Mouse (Mus musculus): ENCODE measurements at regions not wholly inside any gene's neighbourhood (a gene's known extent, or its start where the extent isn't known, plus 50 kb on each side); places are given as distances from the start of the nearest gene placed in this dataset.
"Not testable (repeated sequence)": the region's sequence is repeated elsewhere in the genome, so short reads cannot be mapped to it uniquely, and the experiment has no call there.

DNA sequence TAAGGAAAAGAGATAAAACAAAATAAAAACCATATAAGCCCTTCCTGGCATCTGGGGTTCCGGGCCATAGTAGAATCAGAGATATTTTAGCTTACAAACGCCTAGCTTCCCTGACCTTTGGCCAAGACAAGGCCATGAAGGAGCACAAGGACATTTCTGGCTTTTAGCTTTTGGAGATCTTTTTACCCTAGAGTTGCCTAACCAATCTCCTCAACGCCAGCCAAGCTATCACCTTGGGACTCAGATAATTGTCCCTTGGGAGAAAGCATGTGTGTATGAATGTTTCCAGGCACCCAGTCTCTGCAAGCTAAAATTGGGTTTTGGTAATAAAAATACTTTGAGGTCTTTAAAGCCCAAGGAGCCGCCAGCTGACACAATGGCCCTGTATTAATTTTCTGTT lies 482.0 kb upstream of the Auts2 start:
- no peak for ATAC-seq (replicated peaks; ENCODE audit: low read depth, poor library complexity, severe bottlenecking)

DNA sequence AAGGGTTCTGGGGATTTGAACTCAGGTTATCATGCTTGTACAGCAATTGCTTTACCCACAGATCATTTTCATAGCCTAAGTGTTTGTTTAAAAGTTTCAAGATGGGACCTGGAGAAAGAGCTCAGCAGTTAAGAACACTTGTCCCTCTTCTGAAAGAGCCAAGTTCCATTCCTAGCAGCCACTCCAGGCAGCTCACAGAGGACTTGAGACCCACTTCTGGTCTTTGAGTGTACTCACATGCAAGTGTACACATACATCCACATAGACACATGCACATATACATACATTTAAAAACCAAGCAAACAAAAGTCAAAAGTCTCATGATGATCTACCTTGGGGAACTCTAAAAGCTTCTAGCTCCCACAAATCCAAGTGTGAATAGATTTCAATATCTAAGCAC lies 477.7 kb upstream of the Auts2 start:
- ATAC-seq (replicated peaks; ENCODE audit: low read depth, poor library complexity, severe bottlenecking): no peak

DNA sequence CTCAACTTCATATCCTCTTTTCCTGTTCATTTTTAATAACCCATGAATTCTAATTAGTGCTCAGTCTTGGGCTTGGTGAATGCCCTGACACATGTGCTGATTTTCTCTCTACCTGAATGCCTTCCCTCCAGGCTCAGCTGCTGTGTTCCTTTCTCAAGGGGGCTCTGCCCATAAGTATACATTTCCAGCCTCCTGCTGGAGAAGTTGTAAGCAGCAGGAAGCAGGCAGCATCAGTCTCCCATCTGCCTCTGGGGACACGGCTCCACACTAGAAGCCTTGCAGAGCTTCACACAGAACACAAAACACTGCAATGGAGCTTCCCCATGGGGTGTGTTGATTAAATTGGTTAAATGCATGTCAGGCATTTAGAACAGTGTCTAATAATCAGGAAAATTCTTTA lies 477.0 kb upstream of the Auts2 start:
- ATAC-seq (replicated peaks; ENCODE audit: low read depth, poor library complexity, severe bottlenecking): no peak

DNA sequence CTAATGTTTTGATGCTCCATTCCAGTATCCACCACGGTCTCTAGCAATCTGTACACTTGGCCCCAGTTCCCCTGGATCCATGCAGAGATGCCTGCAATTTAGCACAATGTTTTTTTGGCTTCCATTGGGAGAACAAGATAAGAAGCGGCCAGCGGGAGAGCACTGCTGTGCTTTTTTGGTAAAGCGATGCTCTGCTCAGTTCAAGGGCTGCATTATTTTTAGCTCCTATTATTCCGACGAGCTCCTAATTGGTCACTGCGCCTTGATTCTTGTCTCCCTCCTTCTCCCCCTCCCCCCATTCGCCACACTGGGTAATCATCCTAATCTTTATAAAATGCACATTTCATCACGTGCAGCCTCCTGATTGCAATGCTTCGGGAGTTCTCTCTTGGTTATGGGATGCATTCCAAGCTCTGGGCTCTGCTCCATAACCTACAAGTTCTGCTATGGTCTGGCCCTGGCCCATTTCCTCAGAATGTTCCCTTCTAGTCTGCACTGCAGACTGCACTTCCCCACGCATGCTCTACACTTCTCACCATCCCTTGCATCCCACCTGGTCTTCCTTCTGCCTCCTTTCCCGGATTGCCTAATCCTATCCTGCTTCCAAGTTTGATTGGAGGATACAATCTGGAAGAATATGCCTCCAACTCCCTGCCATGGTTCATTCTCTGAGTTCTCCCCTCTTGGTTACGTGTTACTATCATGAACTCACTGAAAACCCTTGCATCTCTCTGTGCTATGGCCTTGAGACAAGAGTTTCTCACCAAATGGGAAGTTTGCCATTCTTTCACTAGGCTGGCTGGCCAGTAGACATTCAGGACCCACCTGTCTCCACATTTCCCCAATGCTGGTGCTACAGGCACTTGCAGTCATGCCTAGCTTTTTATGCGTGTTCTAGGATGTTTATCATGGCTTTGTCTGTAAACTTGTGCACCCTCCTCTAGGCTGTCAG lies 467.8 kb upstream of the Auts2 start:
- ATAC-seq (replicated peaks; ENCODE audit: low read depth, poor library complexity, severe bottlenecking): no peak

DNA sequence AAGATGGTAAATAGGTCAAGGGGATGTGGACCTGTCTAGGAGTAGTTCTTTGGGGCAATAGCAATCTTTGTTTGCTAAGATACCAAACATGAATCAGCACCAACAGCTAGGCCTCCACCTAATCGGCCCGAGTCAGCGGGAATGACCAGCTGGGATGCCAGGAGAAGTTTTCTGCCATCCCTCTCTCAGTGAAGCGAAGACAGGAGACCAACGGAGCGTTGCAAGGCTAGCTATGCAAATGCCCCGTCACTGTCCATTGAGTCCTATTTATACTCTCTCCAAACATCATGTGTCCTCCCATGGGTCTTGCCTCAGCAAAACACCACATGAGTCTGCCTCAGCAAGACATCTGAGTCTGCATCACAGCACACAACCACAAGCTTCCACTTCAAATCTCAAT lies 439.7 kb upstream of the Auts2 start:
- ATAC-seq (replicated peaks; ENCODE audit: low read depth, poor library complexity, severe bottlenecking): no peak

DNA sequence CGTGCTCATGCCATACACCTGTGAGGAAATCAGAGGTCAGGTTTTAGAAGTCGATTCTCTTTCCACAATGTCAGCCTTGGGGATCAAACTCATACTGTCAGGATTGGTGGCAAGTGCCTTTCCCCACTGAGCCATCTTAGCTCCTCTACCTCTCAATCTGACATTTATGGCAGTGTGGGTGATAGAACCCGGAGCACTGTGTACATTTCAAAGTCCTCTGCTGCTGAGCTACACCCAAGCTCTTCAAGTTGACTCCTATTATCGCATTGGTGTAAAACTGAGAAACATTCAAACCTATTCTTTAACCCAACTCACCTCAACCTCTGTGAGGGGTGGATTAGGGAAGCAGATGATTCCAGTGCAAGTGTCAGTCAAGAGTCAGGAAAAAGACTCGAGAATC lies 435.9 kb upstream of the Auts2 start:
- no peak for ATAC-seq (replicated peaks; ENCODE audit: low read depth, poor library complexity, severe bottlenecking)

DNA sequence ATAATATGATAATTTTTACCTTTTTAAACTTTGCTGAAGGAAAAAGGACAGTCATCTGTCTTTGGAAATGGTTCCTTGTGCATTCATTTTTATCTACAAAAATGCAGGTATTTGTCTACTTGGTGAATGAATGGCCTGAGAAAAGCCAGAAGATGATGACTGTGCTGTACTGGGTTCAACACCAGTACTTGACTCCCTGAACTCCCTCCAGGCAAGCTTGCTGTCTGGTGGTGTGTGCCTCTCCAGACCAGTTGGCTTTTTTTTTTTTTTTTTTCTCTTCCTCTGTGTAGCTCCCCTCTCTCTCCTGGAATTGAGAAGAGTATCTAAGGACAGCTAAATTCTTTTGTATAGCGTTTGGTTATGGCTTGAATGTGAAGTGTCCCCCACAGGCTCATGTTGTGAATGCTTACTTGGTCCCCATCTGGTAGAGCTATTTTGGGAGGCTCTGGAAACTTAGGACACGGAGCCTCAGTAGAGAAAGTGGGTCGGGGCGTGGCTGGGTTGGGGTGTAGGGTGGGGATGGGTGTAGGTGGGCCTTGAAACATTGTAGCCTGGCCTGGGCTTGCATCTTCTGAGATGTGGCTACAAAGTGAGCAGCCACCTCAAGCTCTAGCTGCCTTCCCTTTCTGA lies 432.3 kb upstream of the Auts2 start:
- no peak for ATAC-seq (replicated peaks; ENCODE audit: low read depth, poor library complexity, severe bottlenecking)

DNA sequence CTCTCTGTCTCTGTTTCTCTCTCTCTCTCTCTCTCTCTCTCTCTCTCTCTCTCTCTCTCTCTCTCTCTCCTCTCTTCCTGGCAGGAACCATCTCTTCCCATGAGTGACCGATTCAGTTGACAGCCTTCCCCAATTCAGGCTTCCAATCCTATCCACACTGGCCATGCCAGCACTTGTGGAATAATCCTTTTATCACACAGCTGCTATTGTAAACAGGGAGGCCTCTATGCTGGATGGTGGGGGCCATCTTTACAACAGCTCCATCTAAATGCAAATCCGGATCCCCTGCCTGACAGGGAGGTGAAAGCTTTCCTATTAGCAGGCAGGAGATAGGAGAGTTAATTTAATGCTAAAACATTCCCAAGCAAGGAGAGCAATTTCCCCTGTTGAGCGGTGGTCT lies 431.7 kb upstream of the Auts2 start:
- no peak for ATAC-seq (replicated peaks; ENCODE audit: low read depth, poor library complexity, severe bottlenecking)

DNA sequence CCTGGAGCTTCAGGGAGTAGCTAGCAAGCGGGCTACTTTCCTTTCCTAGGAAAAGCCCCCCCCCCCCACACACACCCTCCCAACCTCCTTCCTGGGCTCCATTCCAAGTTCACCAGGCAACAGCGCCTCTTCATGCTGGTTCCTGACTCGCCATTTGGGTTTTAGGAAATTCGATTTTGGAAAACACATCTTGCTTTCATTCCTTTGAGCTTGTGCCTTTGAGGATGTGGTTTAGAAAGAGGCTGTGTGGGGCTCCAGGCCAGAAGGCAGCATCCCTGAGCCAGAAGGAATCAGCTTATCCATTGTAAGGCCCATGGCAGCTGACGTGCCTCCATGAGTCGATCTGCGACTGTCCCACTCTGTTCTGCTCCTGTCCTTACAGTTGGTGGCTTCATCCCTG lies 427.9 kb upstream of the Auts2 start:
- ATAC-seq (replicated peaks; ENCODE audit: low read depth, poor library complexity, severe bottlenecking): no peak

DNA sequence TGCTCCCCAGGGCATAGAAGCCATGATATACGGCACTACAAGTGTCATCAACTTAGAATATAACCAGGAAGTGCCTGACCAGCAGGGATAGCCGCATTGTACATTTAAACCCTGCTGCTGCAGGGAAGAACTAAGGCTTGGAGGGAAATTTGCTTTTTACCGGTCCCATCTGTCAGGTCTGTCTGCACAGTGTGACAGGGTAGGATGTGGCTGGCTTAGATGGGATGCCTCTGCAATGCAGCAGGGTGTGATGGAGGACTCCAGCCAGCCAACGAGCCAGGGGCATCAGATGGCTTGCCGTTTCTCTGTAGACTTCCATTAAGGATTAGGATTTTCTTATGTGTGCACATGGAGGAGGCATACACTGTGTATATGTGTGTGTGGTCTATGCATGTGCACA lies 426.2 kb upstream of the Auts2 start:
- ATAC-seq (replicated peaks; ENCODE audit: low read depth, poor library complexity, severe bottlenecking): no peak

DNA sequence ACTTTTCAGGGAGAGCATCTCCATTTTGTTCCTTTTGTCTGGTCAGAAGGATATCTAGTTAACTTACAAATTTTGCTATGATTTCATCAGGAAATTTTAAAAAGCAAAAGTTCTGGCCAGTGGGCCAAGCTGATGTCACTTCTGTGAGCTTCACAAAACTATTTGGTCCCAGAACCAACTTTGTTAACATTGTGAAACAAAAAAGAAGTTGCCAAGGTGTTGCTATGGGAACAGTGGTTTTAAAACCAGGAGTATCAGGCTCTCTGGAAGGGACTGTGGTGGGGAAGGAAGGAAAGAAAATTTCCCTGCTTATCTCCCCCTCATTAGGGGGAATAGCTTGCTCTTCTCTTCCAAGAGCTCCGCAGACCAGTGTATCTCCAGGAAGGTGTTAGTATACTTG lies 416.8 kb upstream of the Auts2 start:
- ATAC-seq (replicated peaks; ENCODE audit: low read depth, poor library complexity, severe bottlenecking): no peak

DNA sequence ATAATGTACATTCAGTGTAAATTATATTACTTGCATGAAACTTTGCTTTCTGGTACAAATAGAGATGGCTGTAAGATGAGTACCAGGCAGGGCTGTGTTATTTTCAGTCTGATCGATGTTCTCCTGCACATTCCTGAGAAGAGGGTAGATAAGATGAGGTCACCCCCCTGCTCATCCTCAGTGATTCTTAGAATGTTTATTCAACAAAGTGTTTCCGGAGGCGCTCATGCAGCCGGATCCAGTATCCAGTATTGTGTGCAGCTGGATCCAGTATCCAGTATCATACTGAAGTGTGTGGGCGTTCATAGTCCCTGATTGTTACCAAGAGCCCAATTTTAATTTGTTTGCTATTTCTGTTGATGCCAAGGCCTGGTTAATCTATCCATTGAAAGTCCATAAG lies 413.0 kb upstream of the Auts2 start:
- ATAC-seq (replicated peaks; ENCODE audit: low read depth, poor library complexity, severe bottlenecking): no peak

DNA sequence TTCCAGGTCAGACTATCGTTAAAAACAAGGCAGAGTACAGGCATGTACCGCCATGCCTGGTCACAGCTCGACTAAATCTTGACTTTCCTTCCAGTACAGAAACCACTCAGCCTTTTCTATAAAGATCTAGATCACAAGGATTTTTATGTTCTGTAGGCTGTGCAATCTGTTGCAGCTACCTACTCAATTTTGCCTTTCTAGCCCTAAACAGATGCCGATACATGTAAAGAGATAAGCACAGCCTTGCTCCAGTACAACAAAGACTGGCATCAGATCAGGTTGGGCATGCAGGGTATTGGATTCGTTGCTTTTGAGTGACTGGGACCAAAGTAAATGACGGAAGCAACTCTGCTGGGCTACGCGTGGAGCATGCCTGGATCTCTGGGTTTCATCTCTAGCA lies 411.9 kb upstream of the Auts2 start:
- ATAC-seq (replicated peaks; ENCODE audit: low read depth, poor library complexity, severe bottlenecking): no peak

DNA sequence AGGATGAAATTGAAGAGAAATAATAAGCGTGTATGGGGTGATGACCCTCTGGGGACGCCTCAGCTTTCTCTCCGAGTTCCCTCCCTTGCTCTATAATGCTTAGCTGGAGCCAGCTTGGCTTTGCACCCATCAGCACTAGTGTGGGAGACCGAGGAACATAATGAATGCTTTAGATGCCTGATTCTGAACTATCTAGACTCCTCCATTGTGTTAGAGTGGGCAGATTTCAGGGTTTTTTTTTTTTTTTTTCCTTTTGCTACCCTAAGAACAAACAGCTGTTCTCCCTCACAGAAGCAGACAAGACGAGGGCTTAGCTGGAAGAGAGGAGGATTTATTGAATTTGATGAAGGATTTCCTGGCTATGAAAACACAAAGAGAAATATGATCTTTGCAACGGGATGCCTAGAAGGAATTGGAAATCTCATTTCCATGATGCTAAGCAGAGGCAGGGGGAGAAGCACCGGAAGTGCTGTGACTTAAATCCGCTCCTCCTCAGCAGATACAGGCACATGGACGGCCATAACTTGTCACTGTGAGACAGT lies 390.4 kb upstream of the Auts2 start:
- no peak for ATAC-seq (replicated peaks; ENCODE audit: low read depth, poor library complexity, severe bottlenecking)

DNA sequence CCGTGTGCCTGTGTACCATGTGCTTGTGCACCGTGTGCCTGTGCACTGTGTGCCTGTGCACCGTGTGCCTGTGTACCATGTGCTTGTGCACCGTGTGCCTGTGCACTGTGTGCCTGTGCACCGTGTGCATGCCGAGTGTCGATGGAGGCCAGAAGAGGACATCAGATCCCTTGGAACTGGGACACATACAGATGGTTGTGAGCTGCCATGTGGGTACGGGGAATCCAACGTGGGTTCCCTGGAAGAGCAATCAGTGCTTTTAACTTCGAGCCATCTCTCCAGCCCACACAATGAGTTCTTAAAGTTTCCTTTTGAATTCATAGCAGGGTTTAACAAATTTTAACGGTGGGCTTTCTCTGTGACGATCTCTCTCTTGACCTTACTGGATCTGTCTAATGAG lies 386.8 kb upstream of the Auts2 start:
- ATAC-seq (replicated peaks; ENCODE audit: low read depth, poor library complexity, severe bottlenecking): not testable (repeated sequence)

DNA sequence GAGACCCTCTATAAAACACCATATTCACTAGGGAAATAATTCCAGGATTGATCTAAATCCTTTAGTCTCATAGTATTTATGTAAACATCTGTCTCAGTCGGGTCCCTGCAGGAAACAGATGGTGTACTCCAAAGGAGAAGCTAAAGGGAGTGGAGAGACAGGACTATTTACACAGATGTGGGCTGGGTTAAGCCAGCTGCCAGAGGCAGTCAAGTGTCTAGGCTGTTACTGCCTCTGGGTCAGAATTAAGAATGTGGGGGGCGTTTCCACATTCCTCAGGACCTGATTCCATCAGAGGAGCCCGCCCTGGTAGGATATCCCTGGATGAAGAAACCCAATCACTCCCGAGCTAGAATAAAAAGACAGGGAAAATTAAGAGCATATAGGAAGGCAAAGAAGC lies 380.2 kb upstream of the Auts2 start:
- no peak for ATAC-seq (replicated peaks; ENCODE audit: low read depth, poor library complexity, severe bottlenecking)

DNA sequence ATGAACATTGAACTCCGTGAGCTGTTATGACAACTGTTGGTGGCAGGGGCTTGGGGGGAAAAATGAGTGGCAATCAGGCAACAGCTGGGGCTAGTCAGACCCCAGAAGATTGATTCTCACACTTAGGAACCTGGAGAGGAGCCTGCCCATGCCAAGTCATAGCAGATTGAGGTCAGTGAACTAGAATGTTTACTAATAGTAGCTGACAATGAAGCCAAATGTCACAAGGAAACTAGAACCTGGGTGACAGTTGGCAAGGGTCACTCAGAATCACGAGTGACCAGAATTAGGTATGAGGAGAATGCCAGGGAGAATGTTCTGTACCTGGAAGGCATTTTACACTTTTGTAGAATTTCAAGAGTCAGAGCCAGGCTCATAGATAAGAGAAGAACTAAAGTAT lies 365.9 kb upstream of the Auts2 start:
- no peak for ATAC-seq (replicated peaks; ENCODE audit: low read depth, poor library complexity, severe bottlenecking)

DNA sequence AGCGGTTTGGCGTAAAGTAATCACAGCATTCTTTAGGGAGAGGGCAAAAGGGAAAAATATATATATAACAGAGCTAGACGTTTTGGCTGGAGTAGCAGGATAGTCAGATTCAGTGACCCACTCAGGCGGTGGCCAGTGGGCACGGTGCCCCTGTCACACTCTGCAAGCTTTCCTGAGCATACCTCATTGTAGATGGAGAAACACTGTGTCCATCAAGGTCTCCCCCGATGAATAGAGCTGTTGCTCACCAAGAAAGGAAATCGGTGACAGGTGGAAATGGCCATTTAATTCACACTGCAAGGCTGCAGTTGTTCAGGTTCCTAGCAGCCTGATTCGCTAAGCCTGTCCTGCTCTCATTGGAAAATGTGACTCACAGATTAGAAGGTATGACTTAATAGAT lies 365.1 kb upstream of the Auts2 start:
- ATAC-seq (replicated peaks; ENCODE audit: low read depth, poor library complexity, severe bottlenecking): no peak

DNA sequence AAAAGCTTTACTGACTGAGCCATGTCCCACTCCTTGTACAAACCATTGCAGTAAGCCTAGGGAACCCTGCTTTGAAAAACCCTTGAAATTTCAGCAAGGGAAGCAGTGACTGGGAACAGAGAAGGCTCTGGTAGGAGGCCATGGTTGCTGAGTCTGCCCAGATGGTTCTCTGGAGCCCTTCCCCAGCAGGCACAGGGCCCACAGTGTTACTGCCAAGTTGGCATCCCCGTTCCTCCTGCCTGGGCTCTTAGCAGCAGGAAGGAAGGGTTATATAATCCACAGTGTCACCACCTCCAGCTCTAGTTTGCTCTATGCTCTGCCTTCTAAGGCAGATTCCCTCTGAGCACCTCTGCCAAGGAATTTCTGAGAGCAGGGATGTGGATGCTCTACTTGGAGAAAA lies 349.4 kb upstream of the Auts2 start:
- ATAC-seq (replicated peaks; ENCODE audit: low read depth, poor library complexity, severe bottlenecking): no peak

DNA sequence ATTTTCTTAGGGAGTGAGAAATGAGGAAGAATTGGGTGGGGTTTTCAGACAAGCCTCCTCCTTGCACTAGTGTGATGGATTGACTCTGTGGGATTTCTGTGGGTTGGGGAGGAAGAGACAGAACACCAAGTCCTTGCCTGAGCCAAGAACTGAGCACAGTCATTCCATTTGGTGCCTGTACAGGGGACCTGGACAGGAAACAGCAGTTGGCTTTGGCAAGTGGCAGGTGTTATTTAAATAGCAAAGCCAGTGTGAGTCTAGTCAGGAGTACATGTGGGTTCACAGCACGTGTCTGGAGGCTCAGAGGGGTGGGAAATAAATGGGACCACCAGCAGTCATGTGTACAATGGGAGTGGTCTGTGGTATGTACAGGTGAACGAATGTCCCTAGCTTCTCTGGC lies 341.0 kb upstream of the Auts2 start:
- no peak for ATAC-seq (replicated peaks; ENCODE audit: low read depth, poor library complexity, severe bottlenecking)

DNA sequence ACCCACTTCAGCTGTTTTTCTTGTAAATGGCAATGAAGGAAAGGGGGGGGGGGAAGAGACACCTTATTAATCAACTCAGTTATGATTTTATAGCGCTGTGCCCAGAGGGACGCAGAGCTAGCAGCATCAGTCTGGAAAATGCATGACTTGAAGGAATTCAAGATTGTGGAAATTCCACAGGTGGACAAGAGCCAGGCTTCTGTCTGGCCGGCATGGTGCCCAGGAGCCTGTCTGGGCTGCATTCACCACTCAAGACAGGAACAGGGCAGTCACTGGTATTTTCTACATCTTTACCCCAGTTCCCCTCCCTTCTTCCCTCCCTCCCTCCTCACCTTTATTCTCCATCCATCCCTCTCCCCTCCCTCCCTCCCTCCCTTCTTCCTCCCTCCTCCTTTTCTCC lies 339.1 kb upstream of the Auts2 start:
- no peak for ATAC-seq (replicated peaks; ENCODE audit: low read depth, poor library complexity, severe bottlenecking)

DNA sequence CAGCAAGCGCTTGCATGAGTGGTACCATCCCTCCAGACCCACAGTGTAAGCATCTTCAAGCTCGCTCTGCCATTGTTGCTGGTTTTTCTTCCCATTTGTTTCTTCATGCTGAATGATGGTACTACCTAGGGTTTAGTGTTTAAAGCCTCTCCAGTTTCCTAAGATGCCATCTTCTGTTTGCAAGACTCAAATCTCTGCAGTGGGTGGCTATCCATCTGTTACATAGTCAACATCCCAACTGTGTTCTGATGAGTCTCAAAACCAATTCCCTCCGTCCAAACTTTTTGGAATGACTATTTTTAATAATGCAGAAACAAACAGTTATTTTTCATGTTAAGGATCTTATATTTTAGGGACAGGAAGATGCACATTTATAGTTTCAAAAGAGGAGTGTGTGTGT lies 338.0 kb upstream of the Auts2 start:
- ATAC-seq (replicated peaks; ENCODE audit: low read depth, poor library complexity, severe bottlenecking): no peak
